Comparison of ENCODE assay signal across 30 mouse cellular contexts in the genomic region with DNA sequence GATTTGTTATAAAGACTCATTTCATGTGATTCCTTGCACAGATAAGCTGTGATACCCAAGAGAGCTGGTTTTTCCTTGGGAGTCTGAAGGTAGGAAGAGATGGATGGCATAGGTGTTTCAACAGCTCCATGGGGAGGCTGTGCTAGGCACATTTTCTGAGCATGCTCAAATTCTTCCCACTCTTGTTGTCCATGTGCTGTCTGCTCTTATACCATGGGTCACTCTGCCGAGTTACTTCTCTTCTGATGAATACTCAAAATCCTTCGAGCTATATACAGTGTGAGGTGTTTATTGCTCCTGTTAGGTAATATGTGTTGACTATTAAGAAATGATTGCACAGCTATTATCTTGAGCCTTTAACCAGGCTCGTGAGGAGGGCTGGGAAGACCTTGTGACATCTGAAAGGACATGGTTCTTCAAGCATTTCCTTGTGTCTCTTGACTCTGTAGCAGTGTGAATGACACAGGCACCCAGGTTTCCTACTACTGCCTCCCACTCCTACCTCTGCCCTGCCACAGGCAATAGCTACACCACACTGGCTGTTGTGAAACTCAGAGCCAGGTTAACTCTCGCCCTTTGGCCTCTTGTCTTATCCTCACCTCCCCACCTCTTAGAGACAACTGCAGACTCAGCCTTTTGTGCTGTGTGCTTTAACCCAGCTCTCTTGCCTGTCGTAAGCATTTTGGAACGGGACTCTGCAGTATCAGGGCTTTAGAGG. TPM values are rescaled to one million over a fixed set of nuclear protein-coding genes. Genes with fewer than 3 reads are reported as not detected.
DNase-seq lines count a peak whose midpoint lies in the region; ATAC-seq and TF ChIP-seq lines count a peak whose summit lies in the region.
"Had no signal": no experiment of that assay in that cellular context is flagged by ENCODE, and none has a peak within 500 bp of the region (broad histone marks: within the 10 kb centered on the region; RNA-seq: fewer than 3 reads in every experiment).

No protein-coding gene starts in this region.

- TF ChIP-seq RAD21 in CH12.LX (IDR thresholded peaks at IDR 0.05; ENCODE audit: low read depth, low read length): no peak

- no peak for DNase-seq in kidney, adult 18-20 months
- DNase-seq in CH12.LX (ENCODE audit: extremely low read depth): no peak
- DNase-seq in embryonic facial prominence, embryonic 10.5 days (ENCODE audit: low spot score): no peak
- no peak for DNase-seq in neural tube, embryonic 10.5 days (ENCODE audit: extremely low spot score, low spot score)
- no peak for DNase-seq in hindbrain, embryonic 14.5 days (ENCODE audit: low spot score)
- DNase-seq: adrenal gland, postnatal 14 days; cerebellum, adult 2 months; cerebellum, postnatal 25 days; gastrocnemius, postnatal 14 days; heart, adult 2 months; heart, postnatal 4 days; kidney, postnatal 25 days; layer of hippocampus, postnatal 36 days; lung, postnatal 36 days had no signal

- H3K9ac ChIP-seq in kidney, embryonic 15.5 days: no peak overlapping the region
- H3K9ac ChIP-seq in CH12.LX (ENCODE audit: insufficient read depth, low read depth): no peak overlapping the region
- no peak overlapping the region for H3K9ac ChIP-seq in limb, embryonic 15.5 days
- H3K9ac ChIP-seq in hindbrain, embryonic 14.5 days: no peak overlapping the region
- H3K9ac ChIP-seq: embryonic facial prominence, embryonic 13.5 days; hindbrain, embryonic 15.5 days; limb, embryonic 12.5 days; liver, embryonic 15.5 days; lung, embryonic 15.5 days had no signal

- 72% methylated on average over 6 of the region's 6 CpGs for WGBS in kidney, embryonic 15.5 days
- 86% methylated on average over 6 of the region's 6 CpGs for WGBS in embryonic facial prominence, embryonic 10.5 days
- 67% methylated on average over 6 of the region's 6 CpGs for WGBS in limb, embryonic 15.5 days
- 82% methylated on average over 6 of the region's 6 CpGs for WGBS in hindbrain, embryonic 14.5 days

- no peaks in the 10 kb centered on the region for H3K79me2 ChIP-seq in CH12.LX (replicated peaks; ENCODE audit: control insufficient read depth, extremely low read depth, insufficient read depth, poor library complexity, severe bottlenecking)

- no peak for TF ChIP-seq POLR2A in CH12.LX (IDR thresholded peaks at IDR 0.05; ENCODE audit: low read depth, low read length)

- no peaks in the 10 kb centered on the region for H3K9me3 ChIP-seq in kidney, embryonic 15.5 days (replicated peaks)
- no peaks in the 10 kb centered on the region for H3K9me3 ChIP-seq in CH12.LX (replicated peaks; ENCODE audit: low read length)
- no peaks in the 10 kb centered on the region for H3K9me3 ChIP-seq in embryonic facial prominence, embryonic 10.5 days
- H3K9me3 ChIP-seq in limb, embryonic 15.5 days: no peaks in the 10 kb centered on the region
- H3K9me3 ChIP-seq in hindbrain, embryonic 14.5 days (ENCODE audit: control insufficient read depth, low read length): no peaks in the 10 kb centered on the region
- H3K9me3 ChIP-seq: embryonic facial prominence, embryonic 13.5 days; hindbrain, embryonic 15.5 days; limb, embryonic 12.5 days; liver, embryonic 15.5 days; lung, embryonic 15.5 days; megakaryocyte, embryonic 14.5 days had no signal

- H3K27ac ChIP-seq in kidney, embryonic 15.5 days: no peak overlapping the region
- H3K27ac ChIP-seq in CH12.LX (ENCODE audit: insufficient read depth, low read depth): no peak overlapping the region
- H3K27ac ChIP-seq in embryonic facial prominence, embryonic 10.5 days (replicated peaks): 0 out of 2 replicates have a peak overlapping the region, but pooled peaks have one; percentile 45
- H3K27ac ChIP-seq in limb, embryonic 15.5 days: peak overlapping the region; percentile 51
- H3K27ac ChIP-seq in hindbrain, embryonic 14.5 days: no peak overlapping the region
- H3K27ac ChIP-seq: embryonic facial prominence, embryonic 13.5 days; heart, adult 2 months; hindbrain, embryonic 15.5 days; layer of hippocampus, adult 2 months; limb, embryonic 12.5 days; liver, embryonic 15.5 days; lung, embryonic 15.5 days had no signal

- H3K4me1 ChIP-seq in kidney, embryonic 15.5 days: peaks cover 15% of the 10 kb centered on the region
- peaks cover 0 to 3% of the 10 kb centered on the region in 2 experiments; a peak in 1 of 4 replicates for H3K4me1 ChIP-seq in CH12.LX (ENCODE audit: control insufficient read depth in 1 of 2, insufficient read depth in 2 of 2)
- H3K4me1 ChIP-seq in embryonic facial prominence, embryonic 10.5 days: peaks cover 22% of the 10 kb centered on the region
- peaks cover 33% of the 10 kb centered on the region for H3K4me1 ChIP-seq in limb, embryonic 15.5 days
- peaks cover 13% of the 10 kb centered on the region for H3K4me1 ChIP-seq in hindbrain, embryonic 14.5 days (replicated peaks; ENCODE audit: control insufficient read depth, insufficient read depth, low read length)
- H3K4me1 ChIP-seq: megakaryocyte, embryonic 14.5 days had no signal

- H3K36me3 ChIP-seq in kidney, embryonic 15.5 days: no peaks in the 10 kb centered on the region
- no peaks in the 10 kb centered on the region for H3K36me3 ChIP-seq in CH12.LX (replicated peaks in 1 of 2; ENCODE audit: control insufficient read depth in 1 of 2, insufficient read depth in 1 of 2, low read length in 1 of 2)
- no peaks in the 10 kb centered on the region for H3K36me3 ChIP-seq in embryonic facial prominence, embryonic 10.5 days (replicated peaks)
- H3K36me3 ChIP-seq in limb, embryonic 15.5 days: no peaks in the 10 kb centered on the region
- H3K36me3 ChIP-seq in hindbrain, embryonic 14.5 days (replicated peaks; ENCODE audit: control insufficient read depth, insufficient read depth): no peaks in the 10 kb centered on the region
- H3K36me3 ChIP-seq: embryonic facial prominence, embryonic 13.5 days; hindbrain, embryonic 15.5 days; limb, embryonic 12.5 days; liver, embryonic 15.5 days; lung, embryonic 15.5 days had no signal

- H3K4me3 ChIP-seq in kidney, embryonic 15.5 days (replicated peaks): no peak overlapping the region
- no peak overlapping the region for H3K4me3 ChIP-seq in CH12.LX (replicated peaks in 1 of 3; ENCODE audit: low read depth in 2 of 3, low read length in 2 of 3, poor library complexity in 1 of 3)
- no peak overlapping the region for H3K4me3 ChIP-seq in embryonic facial prominence, embryonic 10.5 days
- no peak overlapping the region for H3K4me3 ChIP-seq in limb, embryonic 15.5 days
- H3K4me3 ChIP-seq in hindbrain, embryonic 14.5 days (replicated peaks; ENCODE audit: low read length): no peak overlapping the region
- H3K4me3 ChIP-seq: embryonic facial prominence, embryonic 13.5 days; erythroblast, embryonic 14.5 days; heart, adult 2 months; hindbrain, embryonic 15.5 days; layer of hippocampus, adult 2 months; limb, embryonic 12.5 days; liver, embryonic 15.5 days; lung, embryonic 15.5 days; megakaryocyte, embryonic 14.5 days had no signal

- in situ Hi-C loops in CH12.LX (cut with MboI; ENCODE audit: low pct_ligation_motif_present, low pct_unique_long_range_greater_than_20kb, low sequenced_read_pairs): no loop called here

- no peak for TF ChIP-seq CTCF in CH12.LX (conservative IDR thresholded peaks at IDR 0.05 in 1 of 2, IDR thresholded peaks at IDR 0.05 in 1 of 2; ENCODE audit: low read depth in 2 of 2, low read length in 2 of 2)

- dilution Hi-C loops in CH12.LX (cut with MboI; ENCODE audit: extremely low pct_ligation_motif_present, extremely low pct_unique_long_range_greater_than_20kb, low sequenced_read_pairs): no loop called here

- no peak for TF ChIP-seq EP300 in CH12.LX (IDR thresholded peaks at IDR 0.05; ENCODE audit: low read length)

- H3K27me3 ChIP-seq in kidney, embryonic 15.5 days: peaks cover 3% of the 10 kb centered on the region; the same call in 1 of the 2 replicates
- no peaks in the 10 kb centered on the region for H3K27me3 ChIP-seq in CH12.LX (replicated peaks)
- H3K27me3 ChIP-seq in embryonic facial prominence, embryonic 10.5 days (replicated peaks; ENCODE audit: low read depth, poor library complexity, severe bottlenecking): peaks cover 10% of the 10 kb centered on the region
- no peaks in the 10 kb centered on the region for H3K27me3 ChIP-seq in limb, embryonic 15.5 days
- no peaks in the 10 kb centered on the region for H3K27me3 ChIP-seq in hindbrain, embryonic 14.5 days (ENCODE audit: control insufficient read depth, insufficient read depth, low read length)
- H3K27me3 ChIP-seq: embryonic facial prominence, embryonic 13.5 days; hindbrain, embryonic 15.5 days; limb, embryonic 12.5 days; liver, embryonic 15.5 days; lung, embryonic 15.5 days had no signal

- peak; percentile 10; the same call in 1 of the 2 replicates for ATAC-seq in kidney, embryonic 15.5 days (replicated peaks; ENCODE audit: low FRiP score)
- ATAC-seq in limb, embryonic 15.5 days (ENCODE audit: insufficient number of reproducible peaks, low FRiP score, low TSS enrichment, low read depth): no peak
- no peak for ATAC-seq in hindbrain, embryonic 14.5 days (ENCODE audit: low FRiP score)
- ATAC-seq: forebrain, embryonic 14.5 days had no signal

- no peak overlapping the region for H3K4me2 ChIP-seq in kidney, embryonic 15.5 days
- H3K4me2 ChIP-seq in CH12.LX (ENCODE audit: insufficient read depth, low read depth, poor library complexity, severe bottlenecking): no peak overlapping the region
- H3K4me2 ChIP-seq in limb, embryonic 15.5 days: no peak overlapping the region
- H3K4me2 ChIP-seq in hindbrain, embryonic 14.5 days (replicated peaks): no peak overlapping the region
- H3K4me2 ChIP-seq: embryonic facial prominence, embryonic 13.5 days; hindbrain, embryonic 15.5 days; limb, embryonic 12.5 days; liver, embryonic 15.5 days; lung, embryonic 15.5 days had no signal

RNA-seq across cellular contexts. Expression of a gene that starts 2.7 kb away (rescaled TPM):
- polyA plus RNA-seq in kidney, embryonic 15.5 days (2015; fragmentation: Nextera tagmentation; extraction: Ambion mirVana): not detected in 2 replicates
- total RNA-seq in CH12.LX (2012; rRNA removed): not detected in 2 replicates
- total RNA-seq in CH12.LX (2014; rRNA removed): not detected in 2 replicates
- polyA plus RNA-seq in CH12.LX (2012; ENCODE audit: insufficient read length, low read depth): not detected in 2 replicates
- polyA plus RNA-seq in embryonic facial prominence, embryonic 10.5 days (2016; fragmentation: Nextera tagmentation; extraction: Ambion mirVana): not detected in 2 replicates
- not detected in 2 replicates for polyA plus RNA-seq in limb, embryonic 15.5 days (2015; fragmentation: Nextera tagmentation; extraction: Ambion mirVana)
- polyA plus RNA-seq in hindbrain, embryonic 14.5 days (2014; fragmentation: Nextera tagmentation; extraction: Ambion mirVana): not detected in 2 replicates
- total RNA-seq: adrenal gland, postnatal 14 days; gastrocnemius, postnatal 14 days; heart, adult 2 months; heart, postnatal 4 days; layer of hippocampus, adult 2 months; layer of hippocampus, postnatal 36 days; left cerebral cortex, postnatal 10 days; midbrain, postnatal 0 days; neutrophil, adult 5-6 weeks had no signal
- polyA plus RNA-seq: cerebellum, adult 2 months; embryonic facial prominence, embryonic 13.5 days; erythroblast, embryonic 14.5 days; forebrain, embryonic 14.5 days; heart, adult 2 months; heart, embryonic 16.5 days; hindbrain, embryonic 15.5 days; intestine, embryonic 14.5 days; limb, embryonic 12.5 days; liver, embryonic 15.5 days; lung, embryonic 15.5 days; midbrain, postnatal 0 days had no signal

RNA-seq across cellular contexts. Expression of a gene that starts 37.5 kb away (rescaled TPM):
- polyA plus RNA-seq in kidney, embryonic 15.5 days (2015; fragmentation: Nextera tagmentation; extraction: Ambion mirVana): 2.3 and 2.4 TPM in 2 replicates
- 0.50 and 0.85 TPM in 2 replicates for total RNA-seq in CH12.LX (2012; rRNA removed)
- total RNA-seq in CH12.LX (2014; rRNA removed): 0.44 and 0.68 TPM in 2 replicates
- 0.33 and 0.46 TPM in 2 replicates for polyA plus RNA-seq in CH12.LX (2012; ENCODE audit: insufficient read length, low read depth)
- 6.0 and 6.1 TPM in 2 replicates for polyA plus RNA-seq in embryonic facial prominence, embryonic 10.5 days (2016; fragmentation: Nextera tagmentation; extraction: Ambion mirVana)
- 2.1 and 2.4 TPM in 2 replicates for polyA plus RNA-seq in limb, embryonic 15.5 days (2015; fragmentation: Nextera tagmentation; extraction: Ambion mirVana)
- polyA plus RNA-seq in hindbrain, embryonic 14.5 days (2014; fragmentation: Nextera tagmentation; extraction: Ambion mirVana): 29.3 and 31.8 TPM in 2 replicates
- total RNA-seq: heart, adult 2 months had no signal
- polyA plus RNA-seq: erythroblast, embryonic 14.5 days had no signal

RNA-seq across cellular contexts. Expression of a gene that starts 37.6 kb away (rescaled TPM):
- 21.8 and 22.0 TPM in 2 replicates for polyA plus RNA-seq in kidney, embryonic 15.5 days (2015; fragmentation: Nextera tagmentation; extraction: Ambion mirVana)
- total RNA-seq in CH12.LX (2012; rRNA removed) (18.0 and 22.5 TPM in 2 replicates), CH12.LX (2014; rRNA removed) (40.8 and 45.2 TPM in 2 replicates)
- polyA plus RNA-seq in CH12.LX (2012; ENCODE audit: insufficient read length, low read depth): 21.8 and 22.1 TPM in 2 replicates
- polyA plus RNA-seq in embryonic facial prominence, embryonic 10.5 days (2016; fragmentation: Nextera tagmentation; extraction: Ambion mirVana): 18.3 and 21.3 TPM in 2 replicates
- 17.2 and 19.2 TPM in 2 replicates for polyA plus RNA-seq in limb, embryonic 15.5 days (2015; fragmentation: Nextera tagmentation; extraction: Ambion mirVana)
- polyA plus RNA-seq in hindbrain, embryonic 14.5 days (2014; fragmentation: Nextera tagmentation; extraction: Ambion mirVana): 15.6 and 19.1 TPM in 2 replicates

RNA-seq across cellular contexts. Expression of a gene that starts 49.3 kb away (rescaled TPM):
- polyA plus RNA-seq in kidney, embryonic 15.5 days (2015; fragmentation: Nextera tagmentation; extraction: Ambion mirVana): 1.0 TPM in 2 replicates
- total RNA-seq in CH12.LX (2012; rRNA removed) (0.17 and 1.0 TPM in 2 replicates), CH12.LX (2014; rRNA removed) (0.24 and 0.59 TPM in 2 replicates)
- polyA plus RNA-seq in CH12.LX (2012; ENCODE audit: insufficient read length, low read depth): 0.41 and 0.68 TPM in 2 replicates
- polyA plus RNA-seq in embryonic facial prominence, embryonic 10.5 days (2016; fragmentation: Nextera tagmentation; extraction: Ambion mirVana): 1.5 and 1.6 TPM in 2 replicates
- polyA plus RNA-seq in limb, embryonic 15.5 days (2015; fragmentation: Nextera tagmentation; extraction: Ambion mirVana): 0.31 and 0.83 TPM in 2 replicates
- polyA plus RNA-seq in hindbrain, embryonic 14.5 days (2014; fragmentation: Nextera tagmentation; extraction: Ambion mirVana): 0.47 TPM in 2 replicates
- total RNA-seq: adrenal gland, postnatal 14 days; heart, adult 2 months; neutrophil, adult 5-6 weeks had no signal

RNA-seq across cellular contexts. Expression of a gene that starts 49.4 kb away (rescaled TPM):
- polyA plus RNA-seq in kidney, embryonic 15.5 days (2015; fragmentation: Nextera tagmentation; extraction: Ambion mirVana): 15.5 and 15.6 TPM in 2 replicates
- total RNA-seq in CH12.LX (2012; rRNA removed) (15.4 and 16.0 TPM in 2 replicates), CH12.LX (2014; rRNA removed) (18.9 and 21.5 TPM in 2 replicates)
- 18.3 and 20.2 TPM in 2 replicates for polyA plus RNA-seq in CH12.LX (2012; ENCODE audit: insufficient read length, low read depth)
- 24.9 and 26.5 TPM in 2 replicates for polyA plus RNA-seq in embryonic facial prominence, embryonic 10.5 days (2016; fragmentation: Nextera tagmentation; extraction: Ambion mirVana)
- polyA plus RNA-seq in limb, embryonic 15.5 days (2015; fragmentation: Nextera tagmentation; extraction: Ambion mirVana): 14.2 and 14.4 TPM in 2 replicates
- polyA plus RNA-seq in hindbrain, embryonic 14.5 days (2014; fragmentation: Nextera tagmentation; extraction: Ambion mirVana): 14.4 and 18.2 TPM in 2 replicates

Comparison
In these comparisons a context has a peak if more than half of its experiments do, and no peak if none do; other contexts are left out.
1. H3K27ac ChIP-seq: peak in embryonic facial prominence, embryonic 10.5 days (single experiment) and limb, embryonic 15.5 days (single experiment); none in kidney, embryonic 15.5 days (single experiment), CH12.LX (single experiment) and hindbrain, embryonic 14.5 days (single experiment).